Mouse (Mus musculus): ENCODE results near the gene Tmem102. TPM values are rescaled to one million over a fixed set of nuclear protein-coding genes. Genes with fewer than 3 reads are reported as not detected.

The Tmem102 gene
- 6.4 and 7.7 TPM in 2 replicates for polyA plus RNA-seq (2014; fragmentation: Nextera tagmentation; extraction: Ambion mirVana)

- H3K27ac ChIP-seq (ENCODE audit: low read depth, low read length): no peak within 1 kb of the TSS
- peaks cover 34% of the 10 kb centered on the region for H3K4me1 ChIP-seq (ENCODE audit: control insufficient read depth, insufficient read depth, low read length)
- H3K9me3 ChIP-seq (ENCODE audit: control insufficient read depth, low read length): 0 out of 2 replicates have a peak, but pooled peaks cover 3% of the 10 kb centered on the region
- no peaks in the 10 kb centered on the region for H3K36me3 ChIP-seq (ENCODE audit: control insufficient read depth, insufficient read depth, low read length)
- 7% methylated on average over 29 of the region's 29 CpGs for WGBS
- peaks cover 34% of the 10 kb centered on the region for H3K27me3 ChIP-seq (ENCODE audit: control insufficient read depth, insufficient read depth, low read length)
- H3K4me2 ChIP-seq (replicated peaks; ENCODE audit: low read depth, low read length): peak within 1 kb of the TSS; percentile 94
- peak within 1 kb of the TSS; percentile 48 for H3K4me3 ChIP-seq (ENCODE audit: low read length)
- no peak for ATAC-seq (ENCODE audit: low FRiP score, low TSS enrichment)
- H3K9ac ChIP-seq (ENCODE audit: low read depth, low read length): peak within 1 kb of the TSS; percentile 43; the same call in 1 of the 2 replicates
These were observed at the start of gene Tmem102 for GRCm38 (mm10) chr11:69804972-69805909. Gene Tmem102, minus strand, starts transcription at chr11:69805624.

- Histone ChIP-seq H3K9ac (ENCODE audit: low read depth, low read length) (no peak overlapping the region), H3K36me3 (ENCODE audit: control insufficient read depth, insufficient read depth, low read length) (peaks cover 27% of the 10 kb centered on the region), H3K27me3 (ENCODE audit: control insufficient read depth, insufficient read depth, low read length) (peaks cover 9% of the 10 kb centered on the region), H3K4me1 (ENCODE audit: control insufficient read depth, insufficient read depth, low read length) (peaks cover 4% of the 10 kb centered on the region; the same call in 1 of the 2 replicates), H3K27ac (ENCODE audit: low read depth, low read length) (no peak overlapping the region), H3K9me3 (ENCODE audit: control insufficient read depth, low read length) (no peaks in the 10 kb centered on the region), H3K4me2 (replicated peaks; ENCODE audit: low read depth, low read length) (no peak overlapping the region), H3K4me3 (ENCODE audit: low read length) (no peak overlapping the region)
- no peak for ATAC-seq (ENCODE audit: low FRiP score, low TSS enrichment)
- 87% methylated on average over 10 of the region's 10 CpGs for WGBS
These were observed 49.3 kb upstream of the Tmem102 start for GRCm38 (mm10) chr11:69854680-69855079.

GRCm38 (mm10) chr11:69853994-69854393 lies 48.6 kb upstream of the Tmem102 start:
- Histone ChIP-seq H3K4me3 (ENCODE audit: low read length) (no peak overlapping the region), H3K36me3 (ENCODE audit: control insufficient read depth, insufficient read depth, low read length) (peaks cover 33% of the 10 kb centered on the region), H3K9me3 (ENCODE audit: control insufficient read depth, low read length) (no peaks in the 10 kb centered on the region), H3K9ac (ENCODE audit: low read depth, low read length) (no peak overlapping the region), H3K27me3 (ENCODE audit: control insufficient read depth, insufficient read depth, low read length) (peaks cover 9% of the 10 kb centered on the region), H3K27ac (ENCODE audit: low read depth, low read length) (no peak overlapping the region), H3K4me2 (replicated peaks; ENCODE audit: low read depth, low read length) (no peak overlapping the region), H3K4me1 (ENCODE audit: control insufficient read depth, insufficient read depth, low read length) (peaks cover 4% of the 10 kb centered on the region; the same call in 1 of the 2 replicates)
- no peak for ATAC-seq (ENCODE audit: low FRiP score, low TSS enrichment)
- WGBS: 63% methylated on average over 7 of the region's 7 CpGs

- Histone ChIP-seq H3K9ac (ENCODE audit: low read depth, low read length) (no peak overlapping the region), H3K4me1 (ENCODE audit: control insufficient read depth, insufficient read depth, low read length) (peaks cover 12% of the 10 kb centered on the region), H3K27ac (ENCODE audit: low read depth, low read length) (no peak overlapping the region), H3K9me3 (ENCODE audit: control insufficient read depth, low read length) (no peaks in the 10 kb centered on the region), H3K4me2 (replicated peaks; ENCODE audit: low read depth, low read length) (no peak overlapping the region), H3K36me3 (ENCODE audit: control insufficient read depth, insufficient read depth, low read length) (peaks cover 43% of the 10 kb centered on the region), H3K27me3 (ENCODE audit: control insufficient read depth, insufficient read depth, low read length) (no peaks in the 10 kb centered on the region), H3K4me3 (ENCODE audit: low read length) (no peak overlapping the region)
- ATAC-seq (ENCODE audit: low FRiP score, low TSS enrichment): no peak
- 73% methylated on average over 8 of the region's 8 CpGs for WGBS
These were observed 45.3 kb upstream of the Tmem102 start for GRCm38 (mm10) chr11:69850754-69851153.

GRCm38 (mm10) chr11:69849884-69850283 lies 44.5 kb upstream of the Tmem102 start:
- no peaks in the 10 kb centered on the region for H3K9me3 ChIP-seq (ENCODE audit: control insufficient read depth, low read length)
- H3K27me3 ChIP-seq (ENCODE audit: control insufficient read depth, insufficient read depth, low read length): no peaks in the 10 kb centered on the region
- no peak for ATAC-seq (ENCODE audit: low FRiP score, low TSS enrichment)
- H3K27ac ChIP-seq (ENCODE audit: low read depth, low read length): no peak overlapping the region
- H3K9ac ChIP-seq (ENCODE audit: low read depth, low read length): no peak overlapping the region
- 93% methylated on average over 15 of the region's 15 CpGs for WGBS
- peaks cover 43% of the 10 kb centered on the region for H3K36me3 ChIP-seq (ENCODE audit: control insufficient read depth, insufficient read depth, low read length)
- H3K4me3 ChIP-seq (ENCODE audit: low read length): no peak overlapping the region
- H3K4me2 ChIP-seq (replicated peaks; ENCODE audit: low read depth, low read length): no peak overlapping the region
- H3K4me1 ChIP-seq (ENCODE audit: control insufficient read depth, insufficient read depth, low read length): peaks cover 8% of the 10 kb centered on the region; the same call in 1 of the 2 replicates

GRCm38 (mm10) chr11:69849128-69849527 lies 43.7 kb upstream of the Tmem102 start:
- no peak for ATAC-seq (ENCODE audit: low FRiP score, low TSS enrichment)
- Histone ChIP-seq H3K4me1 (ENCODE audit: control insufficient read depth, insufficient read depth, low read length) (peaks cover 8% of the 10 kb centered on the region; the same call in 1 of the 2 replicates), H3K4me3 (ENCODE audit: low read length) (no peak overlapping the region), H3K9me3 (ENCODE audit: control insufficient read depth, low read length) (no peaks in the 10 kb centered on the region), H3K27me3 (ENCODE audit: control insufficient read depth, insufficient read depth, low read length) (no peaks in the 10 kb centered on the region), H3K4me2 (replicated peaks; ENCODE audit: low read depth, low read length) (no peak overlapping the region), H3K27ac (ENCODE audit: low read depth, low read length) (no peak overlapping the region), H3K9ac (ENCODE audit: low read depth, low read length) (no peak overlapping the region), H3K36me3 (ENCODE audit: control insufficient read depth, insufficient read depth, low read length) (peaks cover 43% of the 10 kb centered on the region)
- WGBS: 85% methylated on average over 9 of the region's 9 CpGs

- H3K27ac ChIP-seq (ENCODE audit: low read depth, low read length): no peak overlapping the region
- WGBS: 97% methylated on average over 6 of the region's 6 CpGs
- H3K4me3 ChIP-seq (ENCODE audit: low read length): peak overlapping the region; percentile 80; the same call in 1 of the 2 replicates
- H3K9me3 ChIP-seq (ENCODE audit: control insufficient read depth, low read length): no peaks in the 10 kb centered on the region
- no peaks in the 10 kb centered on the region for H3K27me3 ChIP-seq (ENCODE audit: control insufficient read depth, insufficient read depth, low read length)
- peaks cover 43% of the 10 kb centered on the region for H3K36me3 ChIP-seq (ENCODE audit: control insufficient read depth, insufficient read depth, low read length)
- ATAC-seq (ENCODE audit: low FRiP score, low TSS enrichment): no peak
- no peak overlapping the region for H3K9ac ChIP-seq (ENCODE audit: low read depth, low read length)
- peaks cover 8% of the 10 kb centered on the region; the same call in 1 of the 2 replicates for H3K4me1 ChIP-seq (ENCODE audit: control insufficient read depth, insufficient read depth, low read length)
- H3K4me2 ChIP-seq (replicated peaks; ENCODE audit: low read depth, low read length): peak overlapping the region; percentile 82; the same call in 1 of the 2 replicates
These were observed 42.6 kb upstream of the Tmem102 start for GRCm38 (mm10) chr11:69848021-69848420.

GRCm38 (mm10) chr11:69846738-69847688 lies 41.6 kb upstream of the Tmem102 start:
- peak overlapping the region; percentile 86 for H3K9ac ChIP-seq (ENCODE audit: low read depth, low read length)
- H3K4me1 ChIP-seq (ENCODE audit: control insufficient read depth, insufficient read depth, low read length): peaks cover 8% of the 10 kb centered on the region; the same call in 1 of the 2 replicates
- H3K27ac ChIP-seq (ENCODE audit: low read depth, low read length): peak overlapping the region; percentile 97
- peak; percentile 45 for ATAC-seq (ENCODE audit: low FRiP score, low TSS enrichment)
- peaks cover 39% of the 10 kb centered on the region for H3K36me3 ChIP-seq (ENCODE audit: control insufficient read depth, insufficient read depth, low read length)
- WGBS: 7% methylated on average over 37 of the region's 37 CpGs
- H3K4me3 ChIP-seq (ENCODE audit: low read length): peak overlapping the region; percentile 80
- H3K27me3 ChIP-seq (ENCODE audit: control insufficient read depth, insufficient read depth, low read length): no peaks in the 10 kb centered on the region
- H3K4me2 ChIP-seq (replicated peaks; ENCODE audit: low read depth, low read length): peak overlapping the region; percentile 82
- H3K9me3 ChIP-seq (ENCODE audit: control insufficient read depth, low read length): no peaks in the 10 kb centered on the region

All from kidney, embryonic 14.5 days (tissue).